Mouse (Mus musculus): ENCODE measurements around the gene Pygm. TPM values are rescaled to one million over a fixed set of nuclear protein-coding genes. Genes with fewer than 3 reads are reported as not detected.

Pygm gene
- polyA plus RNA-seq, 1 experiment = 3.7 TPM

DNA sequence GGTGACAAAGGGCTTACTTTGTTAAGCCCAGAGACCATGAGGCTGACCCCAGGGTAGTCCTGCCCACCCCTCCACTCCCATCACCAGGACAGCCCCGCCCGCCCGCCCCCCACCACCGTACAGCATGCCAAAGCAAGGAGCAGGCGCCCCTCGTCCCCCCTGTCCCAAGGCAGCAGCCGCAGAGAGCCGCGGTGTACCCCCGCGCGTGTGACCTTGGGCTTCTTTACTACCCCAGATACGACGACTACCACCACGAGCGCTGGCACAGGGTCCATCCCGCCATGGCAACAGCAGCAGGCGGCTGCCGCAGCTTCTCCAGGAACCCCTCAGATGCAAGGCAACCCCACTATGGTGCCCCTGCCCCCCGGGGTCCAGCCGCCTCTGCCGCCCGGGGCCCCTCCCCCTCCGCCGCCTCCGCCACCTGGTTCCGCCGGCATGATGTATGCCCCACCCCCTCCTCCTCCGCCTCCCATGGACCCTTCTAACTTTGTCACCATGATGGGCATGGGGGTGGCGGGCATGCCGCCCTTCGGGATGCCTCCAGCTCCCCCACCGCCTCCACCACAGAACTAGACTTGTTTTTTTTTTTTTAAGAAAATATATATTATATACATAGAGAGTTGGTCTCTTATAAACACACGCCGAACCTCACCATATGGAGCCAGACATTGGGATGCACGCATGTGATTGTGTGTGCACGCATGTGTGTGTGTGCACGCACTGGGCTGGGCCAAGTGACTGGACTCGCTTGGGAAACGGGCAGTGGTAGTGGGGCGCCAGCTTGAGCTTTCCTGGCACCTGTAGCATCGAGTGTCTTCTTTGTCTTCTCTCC is 8.6 kb upstream of the Pygm start:
- TF ChIP-seq POLR2A (IDR thresholded peaks at IDR 0.05; ENCODE audit: borderline replicate concordance, control insufficient read depth, low read depth, low read length) = no peak
- no peak for TF ChIP-seq CTCF (IDR thresholded peaks at IDR 0.05; ENCODE audit: control insufficient read depth, insufficient read depth, low read length)
- WGBS = 94% methylated on average over 41 of the region's 42 CpGs
- Histone ChIP-seq H3K27ac (ENCODE audit: control insufficient read depth, insufficient read depth, low read depth, low read length, poor library complexity) (no peak overlapping the region), H3K4me1 (ENCODE audit: control insufficient read depth, insufficient read depth, low read length) (no peaks in the 10 kb centered on the region), H3K4me3 (replicated peaks; ENCODE audit: control insufficient read depth, low read depth, low read length) (no peak overlapping the region)

DNA sequence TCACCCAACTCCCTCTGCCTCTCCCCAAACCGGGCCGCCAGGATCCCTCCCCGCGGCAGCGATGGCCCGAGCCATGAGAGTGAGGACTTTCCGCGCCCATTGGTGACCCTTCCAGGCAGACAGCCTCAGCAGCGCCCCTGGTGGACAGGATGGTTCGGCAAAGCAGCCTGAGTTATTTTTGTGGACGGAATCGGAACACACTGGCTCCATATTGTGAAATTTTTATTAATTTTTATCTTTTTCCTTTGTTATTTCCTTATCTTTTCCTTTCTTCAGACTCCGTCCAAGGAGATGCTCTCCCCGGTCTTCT is 8.0 kb upstream of the Pygm start:
- no peak for TF ChIP-seq POLR2A (IDR thresholded peaks at IDR 0.05; ENCODE audit: borderline replicate concordance, control insufficient read depth, low read depth, low read length)
- TF ChIP-seq CTCF (IDR thresholded peaks at IDR 0.05; ENCODE audit: control insufficient read depth, insufficient read depth, low read length) = peak; percentile 60; the same call in 1 of the 2 replicates
- H3K27ac ChIP-seq (ENCODE audit: control insufficient read depth, insufficient read depth, low read depth, low read length, poor library complexity) = no peak overlapping the region
- no peaks in the 10 kb centered on the region for H3K4me1 ChIP-seq (ENCODE audit: control insufficient read depth, insufficient read depth, low read length)
- H3K4me3 ChIP-seq (replicated peaks; ENCODE audit: control insufficient read depth, low read depth, low read length) = no peak overlapping the region
- 85% methylated on average over 14 of the region's 14 CpGs for WGBS

DNA sequence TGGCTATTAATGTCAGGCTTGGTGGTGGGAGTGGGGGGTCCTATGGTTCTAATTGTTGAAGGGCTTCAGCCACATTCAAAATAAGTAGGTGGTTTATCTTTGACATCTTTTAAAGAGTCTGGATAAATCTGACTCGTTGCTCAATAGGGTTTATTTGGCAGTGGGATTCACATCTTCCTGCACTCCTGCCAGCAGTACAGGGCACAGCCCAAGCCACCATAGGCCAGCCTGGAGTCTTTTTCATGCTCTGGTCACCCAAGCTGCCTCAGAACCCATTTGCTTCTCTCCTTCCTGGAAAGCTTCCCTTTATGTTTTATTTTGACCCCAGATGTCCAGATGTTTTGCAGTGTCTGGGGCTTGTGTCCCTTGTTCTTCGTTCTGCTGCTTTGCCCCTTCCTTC is 7.6 kb upstream of the Pygm start:
- no peaks in the 10 kb centered on the region for H3K4me1 ChIP-seq (ENCODE audit: control insufficient read depth, insufficient read depth, low read length)
- 73% methylated on average over 2 of the region's 2 CpGs for WGBS
- no peak overlapping the region for H3K4me3 ChIP-seq (replicated peaks; ENCODE audit: control insufficient read depth, low read depth, low read length)
- TF ChIP-seq CTCF (IDR thresholded peaks at IDR 0.05; ENCODE audit: control insufficient read depth, insufficient read depth, low read length) = no peak
- no peak for TF ChIP-seq POLR2A (IDR thresholded peaks at IDR 0.05; ENCODE audit: borderline replicate concordance, control insufficient read depth, low read depth, low read length)
- no peak overlapping the region for H3K27ac ChIP-seq (ENCODE audit: control insufficient read depth, insufficient read depth, low read depth, low read length, poor library complexity)

DNA sequence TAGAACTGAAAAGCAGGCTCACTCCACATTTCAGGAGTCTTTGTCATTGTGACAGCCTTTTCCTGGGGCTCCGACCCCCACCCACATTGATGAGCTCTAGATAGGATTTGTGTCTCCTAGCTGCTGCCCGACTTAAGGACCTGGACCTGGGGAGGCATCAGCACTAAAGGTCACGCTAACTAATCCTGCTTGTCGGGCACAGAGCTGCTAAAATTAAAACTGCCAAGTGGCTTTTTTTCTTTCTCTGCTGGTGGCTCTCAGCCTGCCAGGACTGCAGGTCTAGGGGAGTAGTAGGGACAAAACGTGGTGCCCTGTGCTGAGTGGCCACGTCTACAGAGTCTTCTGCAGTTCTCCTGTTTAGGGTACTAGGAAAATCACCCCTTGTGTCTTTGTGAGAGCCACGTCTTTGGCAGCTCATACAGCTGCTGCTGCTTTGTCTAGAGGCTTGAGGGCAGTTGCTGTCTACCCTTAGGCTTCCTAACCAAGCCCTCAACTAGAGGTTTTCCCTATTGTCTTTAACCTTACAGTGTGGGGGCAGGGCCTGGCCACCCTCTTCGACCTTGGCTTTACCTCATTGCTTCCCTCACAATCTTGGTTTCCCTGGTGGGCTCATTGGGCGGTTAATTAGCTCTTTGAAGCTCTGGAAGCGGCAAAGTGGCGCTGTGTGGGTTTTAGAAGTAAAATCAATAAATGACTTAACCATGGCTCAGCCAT is 6.7 kb upstream of the Pygm start:
- 90% methylated on average over 11 of the region's 11 CpGs for WGBS
- no peak overlapping the region for H3K4me3 ChIP-seq (replicated peaks; ENCODE audit: control insufficient read depth, low read depth, low read length)
- no peak overlapping the region for H3K27ac ChIP-seq (ENCODE audit: control insufficient read depth, insufficient read depth, low read depth, low read length, poor library complexity)
- H3K4me1 ChIP-seq (ENCODE audit: control insufficient read depth, insufficient read depth, low read length) = no peaks in the 10 kb centered on the region
- TF ChIP-seq POLR2A (IDR thresholded peaks at IDR 0.05; ENCODE audit: borderline replicate concordance, control insufficient read depth, low read depth, low read length) (no peak), CTCF (IDR thresholded peaks at IDR 0.05; ENCODE audit: control insufficient read depth, insufficient read depth, low read length) (no peak)

GRCm38 (mm10) chr19:6380411-6381166 is 3.6 kb upstream of the Pygm start:
- Histone ChIP-seq H3K4me1 (ENCODE audit: control insufficient read depth, insufficient read depth, low read length) (peaks cover 1% of the 10 kb centered on the region; the same call in 1 of the 2 replicates), H3K27ac (ENCODE audit: control insufficient read depth, insufficient read depth, low read depth, low read length, poor library complexity) (no peak overlapping the region), H3K4me3 (replicated peaks; ENCODE audit: control insufficient read depth, low read depth, low read length) (no peak overlapping the region)
- 94% methylated on average over 9 of the region's 9 CpGs for WGBS
- TF ChIP-seq POLR2A (IDR thresholded peaks at IDR 0.05; ENCODE audit: borderline replicate concordance, control insufficient read depth, low read depth, low read length) = no peak

DNA sequence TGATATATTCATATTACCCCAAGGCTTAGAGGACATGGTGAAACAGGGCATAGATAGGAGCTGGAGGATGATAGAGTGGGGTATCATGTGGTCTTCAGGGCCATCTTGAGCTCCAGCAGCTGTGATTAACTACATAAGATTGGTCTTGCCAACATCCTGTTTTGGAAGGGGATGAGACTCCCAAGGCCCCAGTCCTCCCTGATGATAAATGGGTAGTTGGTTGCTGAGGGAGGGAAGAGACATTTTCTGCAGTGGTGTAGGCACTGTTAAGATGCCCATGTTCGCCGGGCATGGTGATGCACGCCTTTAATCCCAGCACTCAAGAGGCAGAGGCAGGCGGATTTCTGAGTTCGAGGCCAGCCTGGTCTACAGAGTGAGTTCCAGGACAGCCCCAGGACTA is 3.0 kb upstream of the Pygm start:
- H3K4me1 ChIP-seq (ENCODE audit: control insufficient read depth, insufficient read depth, low read length) = peaks cover 1% of the 10 kb centered on the region; the same call in 1 of the 2 replicates
- no peak overlapping the region for H3K27ac ChIP-seq (ENCODE audit: control insufficient read depth, insufficient read depth, low read depth, low read length, poor library complexity)
- TF ChIP-seq POLR2A (IDR thresholded peaks at IDR 0.05; ENCODE audit: borderline replicate concordance, control insufficient read depth, low read depth, low read length) (no peak), CTCF (IDR thresholded peaks at IDR 0.05; ENCODE audit: control insufficient read depth, insufficient read depth, low read length) (no peak)
- 90% methylated on average over 5 of the region's 5 CpGs for whole genome bisulfite sequencing
- H3K4me3 ChIP-seq (replicated peaks; ENCODE audit: control insufficient read depth, low read depth, low read length) = no peak overlapping the region

DNA sequence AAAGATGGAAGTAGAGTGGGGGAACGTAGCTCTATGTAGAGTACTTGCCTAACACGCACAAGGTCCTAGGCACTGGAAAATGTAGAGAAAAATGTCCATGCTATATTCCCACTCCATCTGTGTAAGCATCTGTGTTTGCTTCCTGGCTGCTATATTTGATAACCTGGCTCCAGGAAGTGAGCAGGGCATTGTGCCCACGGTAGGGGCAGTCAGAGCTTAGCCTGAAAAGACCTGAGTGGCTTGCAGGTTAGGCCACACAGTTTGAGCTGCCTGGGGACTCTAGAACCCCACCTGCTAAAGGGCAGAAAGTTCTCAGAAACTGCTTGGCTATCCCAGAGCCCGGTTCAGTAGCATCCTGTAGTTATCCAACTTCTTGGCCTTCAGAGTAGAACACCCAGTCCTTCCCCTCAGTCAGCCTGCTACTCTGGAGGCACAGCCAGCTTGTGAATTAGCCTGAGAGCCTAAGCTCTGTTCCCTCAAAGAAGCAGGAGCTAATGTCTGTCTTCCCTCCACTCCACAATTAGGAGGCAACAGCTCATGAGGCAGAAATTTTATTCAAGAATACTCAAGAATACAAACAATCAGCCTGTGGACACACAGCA is 1.8 kb upstream of the Pygm start:
- H3K4me3 ChIP-seq (replicated peaks; ENCODE audit: control insufficient read depth, low read depth, low read length) = no peak overlapping the region

GRCm38 (mm10) chr19:6383470-6383869 is 729 bp upstream of the Pygm start:
- H3K4me3 ChIP-seq (replicated peaks; ENCODE audit: control insufficient read depth, low read depth, low read length) = no peak overlapping the region
- WGBS = 22% methylated on average over 5 of the region's 5 CpGs
- H3K4me1 ChIP-seq (ENCODE audit: control insufficient read depth, insufficient read depth, low read length) = peaks cover 1% of the 10 kb centered on the region; the same call in 1 of the 2 replicates
- TF ChIP-seq POLR2A (IDR thresholded peaks at IDR 0.05; ENCODE audit: borderline replicate concordance, control insufficient read depth, low read depth, low read length) = no peak
- no peak for TF ChIP-seq CTCF (IDR thresholded peaks at IDR 0.05; ENCODE audit: control insufficient read depth, insufficient read depth, low read length)
- H3K27ac ChIP-seq (ENCODE audit: control insufficient read depth, insufficient read depth, low read depth, low read length, poor library complexity) = no peak overlapping the region

More for the DNA sequence above, 1.8 kb upstream of the Pygm start:
- 32% methylated on average over 4 of the region's 4 CpGs for WGBS
- no peak overlapping the region for H3K27ac ChIP-seq (ENCODE audit: control insufficient read depth, insufficient read depth, low read depth, low read length, poor library complexity)
- TF ChIP-seq CTCF (IDR thresholded peaks at IDR 0.05; ENCODE audit: control insufficient read depth, insufficient read depth, low read length) = no peak
- TF ChIP-seq POLR2A (IDR thresholded peaks at IDR 0.05; ENCODE audit: borderline replicate concordance, control insufficient read depth, low read depth, low read length) = no peak
- peaks cover 1% of the 10 kb centered on the region; the same call in 1 of the 2 replicates for H3K4me1 ChIP-seq (ENCODE audit: control insufficient read depth, insufficient read depth, low read length)

All from bone marrow, adult 2 months (tissue).